Mouse (Mus musculus) spleen, embryonic (tissue): ENCODE results near the gene Hdgfl1.

Source experiments
- CTCF ChIA-PET: fragments of 350-600 bp; sonication (Branson Sonifier 250); formaldehyde crosslinking; loops from one replicate; lab custom pipeline; 2022; lab: Charles Lee

Hdgfl1 gene

GRCm38 (mm10) chr13:26769955-26770354 is at the start of gene Hdgfl1:
TSS of gene Hdgfl1 (minus strand) at chr13:26770165.
- CTCF ChIA-PET, result no interaction called here

DNA sequence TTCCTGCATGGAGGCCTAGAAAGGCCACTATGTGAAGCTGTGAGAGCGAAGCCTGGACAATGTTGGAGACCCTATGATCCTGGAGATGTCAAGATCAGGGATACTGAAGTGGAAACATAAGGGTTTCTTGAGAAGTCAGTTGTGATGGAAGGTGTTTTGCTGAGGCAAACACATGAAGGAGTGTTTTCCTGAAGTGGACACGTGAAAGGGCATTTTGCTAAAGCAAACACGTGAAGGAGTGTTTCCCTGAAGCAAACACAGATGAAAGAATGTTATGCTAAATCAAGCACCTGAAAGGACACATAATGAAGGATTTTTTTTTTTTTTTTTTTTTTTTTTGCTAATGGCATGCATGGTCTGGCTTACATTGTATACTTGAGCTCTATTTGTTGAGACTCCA is 25.5 kb upstream of the Hdgfl1 start:
- CTCF ChIA-PET, result no interaction called here

- CTCF ChIA-PET, result no interaction called here
These were observed 541 bp downstream of the Hdgfl1 start for GRCm38 (mm10) chr13:26769424-26769823.

DNA sequence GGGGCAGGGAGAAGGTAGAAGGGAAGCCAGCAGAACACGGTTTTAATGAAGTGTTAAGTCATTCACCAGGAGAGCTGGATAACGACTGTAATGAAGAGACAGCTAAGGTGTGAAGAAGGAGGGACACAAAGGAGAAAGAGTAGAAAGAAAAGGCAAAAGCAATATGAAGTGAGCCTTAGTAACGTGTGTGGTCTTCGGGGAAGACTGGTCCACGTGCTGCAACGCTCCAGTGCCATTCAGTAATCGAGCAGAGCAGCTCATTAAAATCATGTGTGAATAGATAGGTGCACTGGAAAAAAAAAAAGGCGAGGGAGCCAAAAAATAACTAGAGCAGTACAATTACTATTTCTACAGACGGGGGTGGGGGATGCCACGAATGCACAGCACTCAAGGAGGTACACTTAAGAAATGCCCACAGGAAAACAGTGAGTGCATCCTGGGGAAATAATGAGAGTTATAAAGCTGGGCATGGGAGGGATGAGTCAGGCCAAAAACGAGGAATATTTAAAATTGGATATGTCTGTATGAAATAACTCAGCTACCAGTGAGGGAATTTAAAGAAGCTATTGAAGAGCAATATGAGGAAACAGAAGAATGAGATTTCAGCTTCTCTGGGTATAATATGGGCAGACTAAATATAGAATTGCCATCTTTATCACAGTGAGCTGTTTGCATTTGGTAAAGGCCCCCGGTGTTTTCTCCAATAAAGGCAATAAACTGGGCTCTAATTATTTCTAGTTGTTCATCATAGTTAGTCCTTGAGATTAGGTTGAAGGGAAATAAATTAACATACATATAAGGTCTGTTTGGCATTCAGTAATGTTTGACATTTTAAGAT is 7.8 kb downstream of the Hdgfl1 start:
- CTCF ChIA-PET, result no interaction called here

GRCm38 (mm10) chr13:26752863-26753262 is 17.1 kb downstream of the Hdgfl1 start:
- CTCF ChIA-PET, result no interaction called here

GRCm38 (mm10) chr13:26752414-26752813 is 17.6 kb downstream of the Hdgfl1 start:
- CTCF ChIA-PET, result no interaction called here

GRCm38 (mm10) chr13:26745760-26746457 is 24.1 kb downstream of the Hdgfl1 start:
- CTCF ChIA-PET, result no interaction called here

- CTCF ChIA-PET, result no interaction called here
These were observed 24.8 kb downstream of the Hdgfl1 start for GRCm38 (mm10) chr13:26745059-26745759.

DNA sequence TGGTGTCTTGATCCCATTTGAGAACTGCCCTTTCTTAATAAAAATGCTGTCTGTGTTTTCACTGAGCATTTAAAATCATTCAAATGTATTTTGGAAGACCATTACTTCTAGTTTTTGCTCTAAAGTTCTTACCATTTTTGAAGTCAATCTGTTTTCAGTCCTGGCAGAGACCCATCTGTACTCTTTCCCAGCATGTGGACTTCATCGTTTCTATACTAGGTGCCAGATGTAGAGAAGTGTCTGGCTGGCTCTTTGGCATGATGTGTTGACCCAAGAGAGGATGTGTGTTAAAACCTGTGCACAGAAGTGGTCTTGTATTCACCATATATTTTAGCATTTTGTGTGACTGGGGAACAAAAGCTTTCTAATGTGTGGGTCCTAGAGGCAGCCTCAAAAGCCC is 25.9 kb downstream of the Hdgfl1 start:
- CTCF ChIA-PET, result no interaction called here

- CTCF ChIA-PET, result no interaction called here
These were observed 35.0 kb downstream of the Hdgfl1 start for GRCm38 (mm10) chr13:26734981-26735380.

- CTCF ChIA-PET, result no interaction called here
These were observed 45.7 kb downstream of the Hdgfl1 start for GRCm38 (mm10) chr13:26724250-26724649.

DNA sequence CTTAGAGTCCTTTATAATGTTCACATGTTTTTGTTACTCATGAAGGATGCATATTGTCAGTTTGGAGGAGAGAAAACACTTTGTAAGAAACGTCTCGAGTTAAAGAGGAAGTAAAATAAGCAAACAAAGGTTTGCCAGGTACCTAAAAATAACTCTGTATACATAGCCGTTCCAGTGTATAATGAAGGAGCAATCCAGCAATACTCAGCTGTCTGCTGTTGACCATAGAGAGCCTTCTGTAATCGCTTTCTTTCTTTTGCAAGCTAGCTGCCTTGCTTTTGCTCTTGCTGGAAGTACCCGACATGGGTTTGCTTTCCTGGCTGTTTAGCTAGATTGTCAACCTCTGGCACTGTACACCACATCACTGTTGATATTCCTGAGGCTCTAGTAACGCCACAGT is 48.6 kb downstream of the Hdgfl1 start:
- CTCF ChIA-PET, result no interaction called here

DNA sequence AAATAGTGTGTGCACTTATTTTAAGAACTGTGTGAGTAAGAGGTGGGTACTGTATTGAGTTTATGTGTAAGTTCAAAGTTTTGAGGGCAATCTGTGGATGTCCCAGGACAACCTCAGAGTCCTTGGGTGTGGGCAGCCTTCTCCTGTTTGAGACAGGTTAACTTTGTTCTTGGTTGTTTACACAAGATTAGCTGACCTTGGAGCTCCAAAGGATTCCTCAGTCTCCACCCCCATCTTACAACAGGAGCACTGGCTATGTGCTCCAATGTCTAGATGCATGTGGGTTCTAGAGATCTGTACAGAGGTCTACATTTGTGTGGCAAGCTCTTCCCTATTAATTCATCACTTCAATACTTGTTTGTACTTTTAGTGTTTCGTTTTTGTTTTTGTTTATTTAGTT is 49.0 kb downstream of the Hdgfl1 start:
- CTCF ChIA-PET, result no interaction called here

DNA sequence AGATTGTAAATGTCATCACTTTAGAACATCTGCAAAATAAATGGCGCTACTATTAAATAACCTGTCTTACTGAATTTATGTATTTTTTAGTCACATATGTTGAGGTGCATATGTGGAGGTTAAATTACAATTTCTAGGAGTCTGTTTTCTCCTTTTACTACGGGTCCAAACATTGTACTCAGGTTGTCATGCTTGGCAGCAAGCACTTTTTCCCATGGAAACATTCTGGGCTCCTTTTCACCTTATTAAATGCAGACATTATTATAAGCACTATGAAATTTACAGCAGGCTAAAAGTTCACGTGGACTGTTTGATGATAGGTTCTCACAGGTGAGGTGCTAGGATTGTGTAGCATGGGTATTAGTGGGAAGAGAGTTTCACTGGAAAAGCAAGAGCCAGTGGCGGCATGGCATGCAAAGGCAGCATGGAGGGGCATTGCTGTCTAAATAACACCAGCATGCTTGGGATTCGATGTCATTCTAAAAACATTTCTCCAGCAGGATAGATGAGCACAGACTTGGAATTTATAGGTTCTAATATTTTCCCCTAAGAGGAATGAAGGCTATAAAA is 50.7 kb downstream of the Hdgfl1 start:
- CTCF ChIA-PET, result no interaction called here
